In genomic region chr2:128783660-128784345, GRCm38 (mm10) we compare ENCODE assay signal across 19 mouse cellular contexts. TPM values are rescaled to one million over a fixed set of nuclear protein-coding genes. Genes with fewer than 3 reads are reported as not detected.
DNase-seq lines count a peak whose midpoint lies in the region; ATAC-seq and TF ChIP-seq lines count a peak whose summit lies in the region.
"Had no signal": no experiment of that assay in that cellular context is flagged by ENCODE, and none has a peak within 500 bp of the region (broad histone marks: within the 10 kb centered on the region; RNA-seq: fewer than 3 reads in every experiment).

No protein-coding gene starts in this region.

- no peaks in the 10 kb centered on the region for H3K4me1 ChIP-seq in intestine, postnatal 0 days (replicated peaks; ENCODE audit: control insufficient read depth, insufficient read depth, low read length)
- H3K4me1 ChIP-seq in intestine, embryonic 15.5 days (replicated peaks) = no peaks in the 10 kb centered on the region
- H3K4me1 ChIP-seq in limb, embryonic 10.5 days = peaks cover 19% of the 10 kb centered on the region

- 0 out of 2 replicates have a peak overlapping the region, but pooled peaks have one; percentile 4 for H3K27ac ChIP-seq in intestine, postnatal 0 days (ENCODE audit: low read depth, low read length)
- H3K27ac ChIP-seq in intestine, embryonic 15.5 days = no peak overlapping the region
- peak overlapping the region; percentile 72 for H3K27ac ChIP-seq in limb, embryonic 10.5 days
- H3K27ac ChIP-seq: heart, adult 2 months; hindbrain, embryonic 13.5 days; liver, embryonic 14.5 days had no signal

- WGBS in intestine, postnatal 0 days = 83% methylated on average over 10 of the region's 10 CpGs
- 86% methylated on average over 10 of the region's 10 CpGs for WGBS in intestine, embryonic 15.5 days
- WGBS in limb, embryonic 10.5 days = 70% methylated on average over 10 of the region's 10 CpGs

- DNase-seq in embryo, embryonic 11.5 days (ENCODE audit: low read depth, low spot score) = peak; percentile 11
- DNase-seq in hindlimb bud, embryonic 11.5 days (ENCODE audit: extremely low spot score, low read depth, low spot score) = peak; percentile 41
- DNase-seq in limb, embryonic 10.5 days (ENCODE audit: low spot score) = peak; percentile 42
- no peak for DNase-seq in right cerebral cortex, adult 2 months (ENCODE audit: low spot score in 2 of 2)
- DNase-seq in ovary, postnatal 36 days (ENCODE audit: low spot score) = no peak
- no peak for DNase-seq in left cerebral cortex, postnatal 25 days (ENCODE audit: low spot score in 2 of 2)
- DNase-seq: adrenal gland, postnatal 25 days; B cell, adult 2 months; cerebellum, adult 2 months; heart, adult 2 months; layer of hippocampus, postnatal 36 days; left cerebral cortex, postnatal 4 days; right cerebral cortex, postnatal 25 days; thymus, postnatal 36 days had no signal

- H3K4me3 ChIP-seq in intestine, postnatal 0 days (ENCODE audit: low read depth, low read length) = no peak overlapping the region
- no peak overlapping the region for H3K4me3 ChIP-seq in intestine, embryonic 15.5 days (replicated peaks)
- no peak overlapping the region for H3K4me3 ChIP-seq in limb, embryonic 10.5 days
- H3K4me3 ChIP-seq: heart, adult 2 months; hindbrain, embryonic 13.5 days had no signal

- no peak for TF ChIP-seq CTCF in intestine, postnatal 0 days (IDR thresholded peaks at IDR 0.05; ENCODE audit: low read depth)

- H3K9ac ChIP-seq in intestine, postnatal 0 days (ENCODE audit: low read depth, low read length) = no peak overlapping the region
- H3K9ac ChIP-seq in intestine, embryonic 15.5 days = no peak overlapping the region
- H3K9ac ChIP-seq: hindbrain, embryonic 13.5 days; liver, embryonic 14.5 days had no signal

- H3K27me3 ChIP-seq in intestine, postnatal 0 days (replicated peaks; ENCODE audit: control insufficient read depth, insufficient read depth, low read length) = no peaks in the 10 kb centered on the region
- no peaks in the 10 kb centered on the region for H3K27me3 ChIP-seq in intestine, embryonic 15.5 days (replicated peaks)
- no peaks in the 10 kb centered on the region for H3K27me3 ChIP-seq in limb, embryonic 10.5 days (ENCODE audit: low read depth, poor library complexity, severe bottlenecking)
- H3K27me3 ChIP-seq: hindbrain, embryonic 13.5 days had no signal

- intact Hi-C loops in left cerebral cortex, postnatal 25 days (cut with DNase I) = no loop called here

- H3K4me2 ChIP-seq in intestine, postnatal 0 days (replicated peaks; ENCODE audit: low read depth) = no peak overlapping the region
- H3K4me2 ChIP-seq in intestine, embryonic 15.5 days (replicated peaks) = no peak overlapping the region
- H3K4me2 ChIP-seq: hindbrain, embryonic 13.5 days had no signal

- no peak for ATAC-seq in intestine, postnatal 0 days
- no peak for ATAC-seq in intestine, embryonic 15.5 days
- ATAC-seq: midbrain, embryonic 16.5 days had no signal

- H3K36me3 ChIP-seq in intestine, postnatal 0 days (ENCODE audit: control insufficient read depth, insufficient read depth) = peaks cover 57% of the 10 kb centered on the region
- no peaks in the 10 kb centered on the region; the same call in 1 of the 2 replicates for H3K36me3 ChIP-seq in intestine, embryonic 15.5 days
- peaks cover 87% of the 10 kb centered on the region for H3K36me3 ChIP-seq in limb, embryonic 10.5 days
- H3K36me3 ChIP-seq: hindbrain, embryonic 13.5 days had no signal

- H3K9me3 ChIP-seq in intestine, postnatal 0 days (ENCODE audit: control insufficient read depth) = no peaks in the 10 kb centered on the region
- H3K9me3 ChIP-seq in intestine, embryonic 15.5 days = no peaks in the 10 kb centered on the region
- H3K9me3 ChIP-seq in limb, embryonic 10.5 days (replicated peaks) = no peaks in the 10 kb centered on the region
- H3K9me3 ChIP-seq: hindbrain, embryonic 13.5 days had no signal

RNA-seq across cellular contexts. Expression of gene Tmem87b, which starts 34.1 kb away (rescaled TPM):
- polyA plus RNA-seq in intestine, postnatal 0 days (2015; fragmentation: Nextera tagmentation; extraction: Ambion mirVana) = 108 and 112 TPM in 2 replicates
- 46.1 and 50.7 TPM in 2 replicates for polyA plus RNA-seq in intestine, embryonic 15.5 days (2015; fragmentation: Nextera tagmentation; extraction: Ambion mirVana)
- 24.6 and 28.3 TPM in 2 replicates for polyA plus RNA-seq in limb, embryonic 10.5 days (2016; fragmentation: Nextera tagmentation; extraction: Ambion mirVana)
- 10 to 100 TPM; 34.9 to 35.7 TPM for total RNA-seq in left cerebral cortex, postnatal 25 days (2021)

Comparison
In these comparisons a context has a peak if more than half of its experiments do, and no peak if none do; other contexts are left out.
1. DNase-seq: peak in embryo, embryonic 11.5 days (single experiment), hindlimb bud, embryonic 11.5 days (single experiment) and limb, embryonic 10.5 days (single experiment); none in right cerebral cortex, adult 2 months (0 of 2), ovary, postnatal 36 days (single experiment) and left cerebral cortex, postnatal 25 days (0 of 2).